Mouse (Mus musculus) WW6 (cell line): ENCODE measurements around the gene Adipor1.
A peak's percentile ranks its signal among the peaks of the same experiment; 100 is the strongest.

Source experiments
- DNase-seq: peaks from one replicate; pipeline ENCODE4 v3.0.0-alpha.2; 2013; ENCODE audit warnings: low read depth, low spot score

Adipor1 gene

DNA sequence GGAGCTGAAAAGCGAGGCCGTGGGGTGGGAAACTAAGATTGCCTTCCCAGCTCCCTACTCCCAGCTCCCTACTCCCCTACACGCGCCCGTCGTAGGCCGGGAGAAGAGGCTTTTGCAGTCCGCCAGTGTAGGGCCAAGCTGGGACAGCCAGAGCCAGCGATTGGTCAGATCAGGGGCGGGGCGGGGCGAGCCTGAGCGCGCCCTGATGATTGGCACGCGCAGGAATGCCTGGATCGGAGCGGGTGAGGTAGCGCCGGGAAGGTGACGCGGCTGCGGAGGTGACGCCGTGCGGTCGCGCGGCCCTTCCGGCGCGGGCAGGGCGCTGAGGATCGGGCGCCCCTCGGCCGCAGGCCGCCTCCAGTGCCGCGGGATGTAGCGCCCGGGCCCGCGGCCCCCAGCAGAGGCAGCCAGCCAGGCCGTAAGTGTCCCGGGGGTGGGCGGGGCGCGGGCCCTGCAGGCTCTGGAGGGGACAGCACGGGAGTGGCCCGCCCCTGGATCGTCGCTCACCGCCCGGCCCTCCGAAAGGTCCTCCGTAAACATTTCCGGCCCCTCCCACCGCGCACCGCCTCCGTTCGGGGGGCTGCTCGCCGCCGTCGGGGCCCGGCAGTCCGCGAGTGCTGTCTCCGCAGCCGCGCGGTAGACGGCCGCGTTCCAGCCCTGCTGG is at the start of gene Adipor1:
TSS of gene Adipor1 (plus strand) at position 211 of the 664 bp plus-strand sequence.
- peak; percentile 89 for DNase-seq

DNA sequence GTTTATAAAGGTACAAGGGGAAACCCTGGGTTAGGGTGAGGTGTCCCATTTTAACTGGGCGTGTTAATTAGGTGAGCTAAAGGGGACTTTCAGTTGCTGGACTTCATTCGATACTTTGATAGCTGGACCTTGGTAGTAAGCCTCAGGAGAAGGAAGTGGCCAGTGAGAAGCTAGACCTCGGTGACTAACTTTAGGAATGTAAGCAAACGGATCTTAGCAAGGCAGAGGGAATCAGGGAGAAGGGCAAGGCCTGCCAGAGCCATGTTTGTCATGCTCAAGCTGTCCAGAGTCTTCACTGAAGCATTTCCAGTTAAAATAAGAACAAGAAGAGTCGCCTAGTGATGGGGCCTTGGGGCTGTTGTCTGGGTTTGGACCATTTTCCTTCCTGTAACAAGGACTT is 49.7 kb upstream of the Adipor1 start:
- DNase-seq: no peak

GRCm38 (mm10) chr1:134368777-134369337 is 46.3 kb upstream of the Adipor1 start:
- DNase-seq: no peak

GRCm38 (mm10) chr1:134374124-134374523 is 41.1 kb upstream of the Adipor1 start:
- DNase-seq: no peak

- no peak for DNase-seq
These were observed 34.1 kb upstream of the Adipor1 start for GRCm38 (mm10) chr1:134381051-134381450.

- DNase-seq: no peak
These were observed 33.2 kb upstream of the Adipor1 start for GRCm38 (mm10) chr1:134381795-134382625.

DNA sequence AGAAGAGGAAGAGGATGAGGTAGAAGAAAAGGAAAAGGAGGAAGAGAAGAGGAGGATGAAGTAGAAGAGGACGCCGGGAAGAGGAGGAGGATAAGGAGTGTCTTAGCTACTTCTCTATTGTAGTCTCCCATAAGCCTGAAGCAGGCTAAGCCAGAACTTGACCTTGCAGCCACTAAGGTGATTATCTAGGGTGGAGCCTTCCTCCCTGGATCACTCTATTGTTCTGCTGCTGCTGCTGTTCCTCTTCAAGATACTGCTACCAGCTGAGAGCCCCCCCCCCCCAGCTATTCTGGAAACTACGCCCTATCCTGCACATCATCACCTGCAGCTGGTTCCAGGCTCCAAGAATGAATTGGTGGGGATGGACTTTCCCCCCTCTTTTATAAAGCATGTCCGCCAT is 30.6 kb upstream of the Adipor1 start:
- no peak for DNase-seq

GRCm38 (mm10) chr1:134385176-134385575 is 30.0 kb upstream of the Adipor1 start:
- no peak for DNase-seq

- no peak for DNase-seq
These were observed 29.5 kb upstream of the Adipor1 start, which contains the start of gene 4933406M09Rik for GRCm38 (mm10) chr1:134385666-134386065. Gene 4933406M09Rik (plus strand): TSS chr1:134385940.

GRCm38 (mm10) chr1:134393827-134394226 is 21.4 kb upstream of the Adipor1 start:
- no peak for DNase-seq

- DNase-seq: no peak
These were observed 17.0 kb upstream of the Adipor1 start for GRCm38 (mm10) chr1:134398210-134398609.

- DNase-seq: peak; percentile 64
These were observed 15.4 kb upstream of the Adipor1 start for GRCm38 (mm10) chr1:134399735-134400134.

- DNase-seq: peak; percentile 83
These were observed 9.4 kb upstream of the Adipor1 start, which contains the start of gene Cyb5r1 for GRCm38 (mm10) chr1:134405509-134406413. Gene Cyb5r1 (plus strand): TSS chr1:134405559.

DNA sequence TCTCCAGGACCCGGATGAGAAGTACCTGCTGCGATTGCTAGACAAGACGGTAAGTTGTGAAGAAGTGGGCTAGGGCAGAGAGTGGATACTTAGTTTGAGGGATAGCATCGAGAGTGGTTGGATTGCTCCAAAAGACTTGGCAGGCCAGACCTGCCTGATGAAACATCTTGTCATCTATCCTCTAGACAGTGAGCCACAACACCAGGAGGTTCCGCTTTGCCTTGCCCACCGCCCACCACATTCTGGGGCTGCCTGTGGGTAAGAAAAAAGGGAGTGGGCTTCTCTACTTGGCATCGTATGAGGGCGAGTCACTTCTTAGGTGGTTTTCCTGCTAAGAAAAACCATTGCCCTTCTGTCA is 8.8 kb upstream of the Adipor1 start:
- no peak for DNase-seq

- DNase-seq: no peak
These were observed 7.1 kb upstream of the Adipor1 start for GRCm38 (mm10) chr1:134408080-134408479.

DNA sequence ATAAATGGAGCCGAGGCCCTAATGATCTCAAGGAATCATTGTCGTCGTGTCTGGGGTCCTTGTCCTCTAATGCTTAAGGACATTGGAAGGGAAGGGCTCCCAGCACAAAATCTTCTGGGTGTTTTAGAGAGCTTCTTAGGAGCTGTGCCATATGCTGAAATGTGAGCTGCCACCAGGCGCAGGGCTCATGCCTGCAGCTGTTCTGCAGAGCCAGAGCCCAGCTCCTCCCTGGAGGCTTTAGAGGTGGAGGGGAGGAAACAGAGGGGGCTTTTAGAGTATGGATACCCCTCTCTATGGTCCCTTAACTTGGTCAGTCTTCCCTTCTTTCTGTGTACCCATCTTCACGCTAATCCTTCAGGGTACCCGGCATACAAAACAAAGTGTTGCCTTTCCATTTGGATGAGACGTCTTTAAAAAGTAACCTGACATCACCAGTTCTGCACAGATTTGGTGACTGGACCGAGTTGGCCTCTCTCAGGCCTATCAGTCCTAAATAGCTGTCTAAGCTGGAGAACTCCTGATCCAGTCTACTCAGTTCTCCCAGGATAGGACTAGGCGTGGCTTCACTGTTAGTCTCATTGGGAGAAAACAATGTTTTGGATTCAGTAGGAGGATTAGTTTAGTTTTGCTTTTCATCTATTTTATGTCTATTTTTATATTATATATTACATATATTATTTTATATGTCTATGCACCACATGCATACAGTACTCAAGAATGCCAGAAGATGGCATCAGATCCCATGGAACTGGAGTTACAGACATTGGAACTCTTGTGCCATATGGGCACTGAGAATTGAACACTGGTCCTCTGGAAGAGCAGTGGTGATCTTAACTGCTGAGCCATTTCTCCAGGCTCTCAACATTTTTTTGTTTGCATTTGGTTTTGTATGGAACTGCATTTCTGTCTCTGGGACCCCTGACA is 3.2 kb upstream of the Adipor1 start:
- no peak for DNase-seq

DNA sequence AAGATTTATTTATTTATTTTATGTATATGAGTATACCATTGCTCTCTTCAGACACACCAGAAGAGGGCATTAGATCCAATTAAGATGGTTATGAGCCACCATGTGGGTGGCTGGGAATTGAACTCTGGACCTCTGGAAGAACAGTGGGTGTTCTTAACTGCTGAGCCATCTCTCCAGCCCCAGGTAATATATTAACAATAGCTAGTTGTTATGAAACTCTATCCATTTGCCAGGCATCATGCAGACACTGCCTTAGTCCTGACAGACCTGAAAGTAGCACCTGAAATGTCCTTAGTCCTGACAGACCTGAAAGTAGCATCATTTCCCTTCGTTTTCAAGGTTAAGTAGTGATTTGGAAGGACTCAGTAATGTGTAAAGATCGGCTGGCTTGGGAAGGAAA is 1.1 kb upstream of the Adipor1 start:
- DNase-seq: no peak

- DNase-seq: peak; percentile 48
These were observed 544 bp upstream of the Adipor1 start for GRCm38 (mm10) chr1:134414501-134415167.

DNA sequence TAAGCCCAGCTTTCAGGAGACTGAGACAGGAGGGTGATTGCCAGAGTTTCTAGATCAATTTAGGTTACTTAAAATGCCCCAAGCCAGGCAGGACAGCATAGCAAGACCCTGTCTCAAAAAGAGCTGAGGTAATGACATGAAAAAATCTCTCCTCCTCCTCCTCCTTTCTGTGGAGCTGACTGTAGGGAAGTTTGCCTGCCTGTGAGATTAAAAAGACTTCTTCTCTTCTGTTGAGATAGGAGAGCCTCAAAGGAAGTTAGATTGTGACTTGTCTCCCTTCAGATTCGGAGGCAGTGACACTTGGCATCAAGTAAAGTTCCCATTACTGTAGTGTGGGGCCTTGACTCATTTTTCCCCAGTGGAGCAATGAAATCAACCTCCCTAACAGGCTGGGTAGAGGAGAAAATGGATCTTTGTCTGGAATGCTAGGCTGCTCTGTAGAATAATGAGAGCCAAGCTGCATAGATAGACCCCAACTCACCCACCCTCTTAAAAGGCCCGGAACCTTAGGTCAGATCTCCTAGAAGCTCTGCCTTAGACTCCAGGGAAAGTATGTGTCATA is 3.3 kb downstream of the Adipor1 start:
- no peak for DNase-seq

GRCm38 (mm10) chr1:134419176-134419575 is 4.0 kb downstream of the Adipor1 start:
- no peak for DNase-seq
